9 mouse cellular contexts compared by ENCODE assay signal in genomic region chr9:72635134-72635533, GRCm38 (mm10). TPM values are rescaled to one million over a fixed set of nuclear protein-coding genes. Genes with fewer than 3 reads are reported as not detected.
A peak's percentile ranks its signal among the peaks of the same experiment; 100 is the strongest.
DNase-seq lines count a peak whose midpoint lies in the region; ATAC-seq and TF ChIP-seq lines count a peak whose summit lies in the region.
"Had no signal": no experiment of that assay in that cellular context is flagged by ENCODE, and none has a peak within 500 bp of the region (broad histone marks: within the 10 kb centered on the region; RNA-seq: fewer than 3 reads in every experiment).

No protein-coding gene starts in this region.

- ATAC-seq in G1E (ENCODE audit: extremely low read depth, insufficient number of reproducible peaks, low FRiP score, poor library complexity, severe bottlenecking), result no peak
- no peak for ATAC-seq in limb, embryonic 14.5 days (ENCODE audit: low FRiP score, low read depth)

- intact Hi-C loops in left cerebral cortex, adult 2 months (cut with DNase I), result no loop called here
- intact Hi-C loops in left cerebral cortex, postnatal 25 days (cut with DNase I), result loop anchor here (2.0 kb wide), 1 partner anchor 38 kb away; no protein-coding TSS in a partner anchor

- H3K27me3 ChIP-seq in G1E (ENCODE audit: insufficient read depth, low read length), result no peaks in the 10 kb centered on the region
- no peaks in the 10 kb centered on the region for H3K27me3 ChIP-seq in limb, embryonic 14.5 days (ENCODE audit: control insufficient read depth, insufficient read depth, low read length)
- H3K27me3 ChIP-seq: neural tube, embryonic 12.5 days had no signal

- H3K9ac ChIP-seq in limb, embryonic 14.5 days (ENCODE audit: low read depth, low read length, severe bottlenecking), result no peak overlapping the region
- H3K9ac ChIP-seq: neural tube, embryonic 12.5 days had no signal

- no peak overlapping the region for H3K4me2 ChIP-seq in limb, embryonic 14.5 days (replicated peaks; ENCODE audit: low read depth, low read length, severe bottlenecking)
- H3K4me2 ChIP-seq: neural tube, embryonic 12.5 days had no signal

- peaks cover 42% of the 10 kb centered on the region for H3K4me1 ChIP-seq in G1E (ENCODE audit: insufficient read depth, low read depth, low read length)
- H3K4me1 ChIP-seq in limb, embryonic 14.5 days (ENCODE audit: control insufficient read depth, insufficient read depth, low read length), result peaks cover 13% of the 10 kb centered on the region

- no peaks in the 10 kb centered on the region for H3K9me3 ChIP-seq in G1E (replicated peaks)
- H3K9me3 ChIP-seq in limb, embryonic 14.5 days (ENCODE audit: control insufficient read depth, low read length), result no peaks in the 10 kb centered on the region
- H3K9me3 ChIP-seq: neural tube, embryonic 12.5 days had no signal

- H3K4me3 ChIP-seq in left cerebral cortex, adult 2 months, result no peak overlapping the region
- H3K4me3 ChIP-seq in G1E (ENCODE audit: low read depth, low read length), result no peak overlapping the region
- no peak overlapping the region for H3K4me3 ChIP-seq in limb, embryonic 14.5 days (replicated peaks; ENCODE audit: low read length)
- H3K4me3 ChIP-seq: neural tube, embryonic 12.5 days had no signal

- H3K27ac ChIP-seq in left cerebral cortex, adult 2 months, result no peak overlapping the region
- no peak overlapping the region for H3K27ac ChIP-seq in limb, embryonic 14.5 days (replicated peaks; ENCODE audit: low read depth, low read length)
- H3K27ac ChIP-seq: neural tube, embryonic 12.5 days had no signal

- peak; percentile 21 to 62 for DNase-seq in cerebellum, postnatal 10 days
- DNase-seq in cerebellum, adult 8-10 months, result no peak
- no peak for DNase-seq in left cerebral cortex, adult 2 months (ENCODE audit: extremely low spot score in 1 of 2, low spot score in 2 of 2)
- no peak for DNase-seq in left cerebral cortex, postnatal 25 days (ENCODE audit: low spot score in 2 of 2)
- DNase-seq in G1E (ENCODE audit: low spot score), result peak; percentile 16
- peak; percentile 85 for DNase-seq in limb, embryonic 14.5 days (ENCODE audit: low spot score)
- DNase-seq in layer of hippocampus, adult 8-10 months (ENCODE audit: low spot score in 2 of 2), result no peak
- no peak for DNase-seq in adrenal gland, adult 18-20 months (ENCODE audit: low spot score in 2 of 2)

- TF ChIP-seq CTCF in left cerebral cortex, adult 2 months (IDR thresholded peaks at IDR 0.05), result peak; percentile 82
- peak; percentile 90 for TF ChIP-seq CTCF in G1E (IDR thresholded peaks at IDR 0.05; ENCODE audit: low read depth, low read length)

- no peaks in the 10 kb centered on the region for H3K36me3 ChIP-seq in G1E (replicated peaks)
- no peaks in the 10 kb centered on the region for H3K36me3 ChIP-seq in limb, embryonic 14.5 days (ENCODE audit: control insufficient read depth, insufficient read depth, low read length)
- H3K36me3 ChIP-seq: neural tube, embryonic 12.5 days had no signal

- TF ChIP-seq POLR2A in limb, embryonic 14.5 days (IDR thresholded peaks at IDR 0.05; ENCODE audit: borderline replicate concordance, extremely low read depth, insufficient read depth, insufficient read length), result no peak

RNA-seq across cellular contexts. Expression of gene Nedd4, which starts 27.0 kb away (rescaled TPM):
- total RNA-seq in left cerebral cortex, adult 2 months (2021), result 100 to 1,000 TPM; 268 to 283 TPM
- total RNA-seq in left cerebral cortex, postnatal 25 days (2021), result 100 to 1,000 TPM; 275 to 288 TPM
- total RNA-seq in G1E (2014; fragmentation: Nextera tagmentation) (869 and 984 TPM in 2 replicates), G1E (2017) (631 and 707 TPM in 2 replicates)
- polyA plus RNA-seq in G1E (2012), result 399 and 562 TPM in 2 replicates
- 783 and 859 TPM in 2 replicates for polyA plus RNA-seq in limb, embryonic 14.5 days (2012; rRNA removed)
- polyA plus RNA-seq in limb, embryonic 14.5 days (2014; fragmentation: Nextera tagmentation; extraction: Ambion mirVana), result 684 and 772 TPM in 2 replicates
- total RNA-seq in layer of hippocampus, adult 8-10 months (2022), result 100 to 1,000 TPM; 261 to 316 (median 281) TPM
- 100 to 1,000 TPM; 376 to 378 TPM for total RNA-seq in adrenal gland, adult 18-20 months (2021)

Comparison
In these comparisons a context has a peak if more than half of its experiments do, and no peak if none do; other contexts are left out.
1. DNase-seq: peak in cerebellum, postnatal 10 days (2 of 2), G1E (single experiment) and limb, embryonic 14.5 days (single experiment); none in cerebellum, adult 8-10 months (single experiment), left cerebral cortex, adult 2 months (0 of 2), left cerebral cortex, postnatal 25 days (0 of 2), layer of hippocampus, adult 8-10 months (0 of 2) and adrenal gland, adult 18-20 months (0 of 2).